Mouse (Mus musculus) T-helper 1 cell (primary cell): ENCODE results near the gene Rrp9.

Experiments
- in situ Hi-C: fragments of 300-600 bp; cut with MboI, MseI; formaldehyde crosslinking; loops from one replicate; pipeline ENCODE4 v1.15.1; 2025; ENCODE audit warnings: high pct_unique_total_duplicates

Rrp9 gene

DNA sequence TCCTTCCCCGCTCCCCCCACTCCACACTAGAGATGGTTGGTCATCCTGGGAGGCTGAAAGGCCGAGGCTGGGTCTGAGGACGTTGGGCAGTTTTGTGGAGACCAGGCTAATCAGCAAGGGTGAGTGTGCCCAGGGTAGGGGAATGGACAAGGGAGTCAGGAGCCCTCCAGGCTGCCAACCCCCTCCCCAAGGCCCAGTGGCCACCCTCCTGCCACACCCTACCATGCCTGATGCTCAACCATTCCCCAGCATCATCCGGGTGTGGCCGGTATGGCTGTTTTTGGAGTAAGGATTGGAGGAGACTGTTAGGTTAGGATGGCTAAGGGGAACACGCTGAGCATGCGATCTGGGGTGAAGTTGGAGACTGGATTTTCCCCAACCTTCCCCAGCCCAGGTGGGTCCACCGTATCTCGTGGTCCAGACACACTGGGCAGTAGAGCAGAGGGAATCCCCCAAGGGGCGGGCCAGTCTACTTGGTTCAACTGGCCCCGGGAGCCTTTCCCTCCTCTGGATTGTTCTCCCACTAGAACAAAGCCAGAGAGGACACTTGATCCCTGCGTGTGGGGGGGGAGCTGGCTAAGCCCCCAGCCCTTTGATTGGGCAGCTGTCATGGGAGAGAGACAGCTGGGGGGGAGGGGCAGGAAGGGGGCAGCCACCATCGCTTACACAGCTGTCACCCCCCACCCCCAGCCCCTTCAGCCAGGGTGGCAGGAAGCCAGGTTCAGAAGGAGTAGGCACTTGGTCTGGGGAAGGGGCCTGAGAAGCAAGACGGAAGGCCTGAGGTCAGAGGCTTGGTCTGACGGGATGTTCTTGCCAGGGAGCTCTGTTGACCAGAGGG lies 19.2 kb upstream of the Rrp9 start:
- in situ Hi-C loops: no loop called here

DNA sequence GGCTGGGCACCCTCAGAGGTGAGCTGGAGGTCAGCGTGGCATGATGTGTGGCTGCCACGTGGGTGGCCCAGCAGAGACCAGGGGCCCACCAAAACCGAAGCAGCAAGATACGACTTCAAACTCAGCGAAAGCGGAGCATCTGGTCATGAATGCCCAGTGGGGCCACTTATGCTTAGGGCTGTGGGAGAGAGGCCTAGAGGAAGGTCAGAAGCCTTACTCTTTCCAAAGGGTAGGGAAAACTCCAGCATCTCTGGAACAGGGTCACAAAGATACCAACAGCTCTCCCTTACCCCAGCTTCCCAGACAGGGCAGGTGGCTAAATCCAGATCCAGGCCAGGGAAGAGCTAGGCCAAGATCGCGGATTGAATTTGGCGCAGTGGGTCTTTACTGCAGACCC lies 18.6 kb upstream of the Rrp9 start:
- in situ Hi-C loops: no loop called here

DNA sequence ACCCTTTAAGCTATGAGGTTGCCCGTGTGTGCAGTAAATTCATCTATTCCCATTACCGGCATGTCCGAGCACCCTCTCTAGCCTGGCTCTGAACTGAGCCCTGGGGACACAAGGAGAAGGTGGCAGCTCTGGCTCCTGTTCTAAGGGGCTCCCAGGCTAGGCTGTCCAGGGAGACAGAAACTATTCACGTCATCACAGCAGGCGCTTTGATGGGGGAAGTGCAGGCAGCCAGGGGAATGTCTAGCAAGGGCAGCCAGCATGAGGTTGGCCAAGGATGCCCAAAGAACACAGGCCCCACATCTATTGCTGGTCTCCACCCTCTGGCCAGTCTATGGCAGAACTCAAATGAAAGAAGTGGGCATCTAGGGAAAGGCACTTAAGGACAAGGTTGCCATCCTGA lies 17.8 kb upstream of the Rrp9 start:
- in situ Hi-C loops: no loop called here

DNA sequence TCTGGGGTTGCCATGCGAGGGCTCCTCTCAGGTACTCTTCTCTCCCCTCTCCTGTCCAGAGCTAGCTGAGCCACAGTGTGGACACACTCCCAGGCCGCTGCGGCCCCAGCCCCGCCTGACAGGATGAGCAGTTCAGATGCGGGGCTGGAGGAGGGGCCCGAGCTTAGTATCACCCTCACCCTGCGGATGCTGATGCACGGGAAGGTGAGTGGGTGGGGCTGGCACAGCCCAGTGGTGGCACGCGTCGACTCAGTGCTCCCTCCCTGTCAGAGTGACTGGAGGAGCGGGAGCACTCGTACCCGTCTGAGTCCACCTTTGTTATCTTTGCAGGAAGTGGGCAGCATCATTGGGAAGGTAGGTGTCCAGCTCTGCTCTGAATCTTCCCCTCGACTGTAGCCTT lies 15.8 kb upstream of the Rrp9 start:
- in situ Hi-C loops: no loop called here

DNA sequence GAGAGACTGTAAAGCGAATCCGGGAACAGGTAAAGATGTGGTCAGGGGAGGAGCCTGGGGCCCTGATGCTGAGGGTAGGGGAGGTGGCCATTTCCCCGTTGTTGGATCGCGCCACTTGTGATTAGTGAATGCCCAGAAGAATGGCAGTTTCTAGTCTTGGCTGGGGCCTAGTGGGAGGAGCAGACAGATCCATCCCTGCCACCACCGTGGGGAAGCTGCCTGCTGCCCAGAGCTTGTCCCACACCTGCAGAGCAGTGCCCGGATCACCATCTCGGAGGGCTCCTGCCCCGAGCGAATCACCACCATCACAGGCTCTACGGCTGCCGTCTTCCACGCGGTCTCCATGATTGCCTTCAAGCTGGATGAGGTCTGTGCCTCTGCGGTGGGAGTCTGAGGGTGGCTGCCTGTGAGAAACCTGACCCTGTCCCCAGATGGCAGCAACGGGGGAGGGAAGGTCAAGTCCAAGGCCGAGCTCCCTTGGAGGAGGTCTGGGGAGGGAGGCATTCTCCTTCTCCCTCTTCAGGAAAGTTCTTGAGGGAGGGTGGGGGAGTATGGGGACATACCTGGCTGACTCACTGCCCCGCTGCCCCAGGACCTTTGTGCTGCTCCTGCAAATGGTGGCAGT lies 15.2 kb upstream of the Rrp9 start:
- in situ Hi-C loops: no loop called here

DNA sequence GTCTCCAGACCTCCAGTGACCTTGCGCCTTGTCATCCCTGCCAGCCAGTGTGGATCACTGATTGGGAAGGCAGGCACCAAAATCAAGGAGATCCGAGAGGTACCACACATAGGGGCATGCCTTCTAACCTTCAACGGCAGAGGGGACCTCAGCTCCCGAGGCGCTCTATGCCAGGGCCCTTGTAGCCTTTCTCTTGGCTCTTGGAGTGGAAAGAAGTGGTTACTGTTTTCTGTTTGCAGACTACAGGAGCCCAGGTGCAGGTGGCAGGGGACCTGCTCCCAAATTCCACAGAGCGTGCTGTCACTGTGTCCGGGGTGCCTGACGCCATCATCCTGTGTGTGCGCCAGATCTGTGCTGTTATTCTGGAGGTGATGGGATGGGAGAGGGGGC lies 14.7 kb upstream of the Rrp9 start:
- in situ Hi-C loops: no loop called here

DNA sequence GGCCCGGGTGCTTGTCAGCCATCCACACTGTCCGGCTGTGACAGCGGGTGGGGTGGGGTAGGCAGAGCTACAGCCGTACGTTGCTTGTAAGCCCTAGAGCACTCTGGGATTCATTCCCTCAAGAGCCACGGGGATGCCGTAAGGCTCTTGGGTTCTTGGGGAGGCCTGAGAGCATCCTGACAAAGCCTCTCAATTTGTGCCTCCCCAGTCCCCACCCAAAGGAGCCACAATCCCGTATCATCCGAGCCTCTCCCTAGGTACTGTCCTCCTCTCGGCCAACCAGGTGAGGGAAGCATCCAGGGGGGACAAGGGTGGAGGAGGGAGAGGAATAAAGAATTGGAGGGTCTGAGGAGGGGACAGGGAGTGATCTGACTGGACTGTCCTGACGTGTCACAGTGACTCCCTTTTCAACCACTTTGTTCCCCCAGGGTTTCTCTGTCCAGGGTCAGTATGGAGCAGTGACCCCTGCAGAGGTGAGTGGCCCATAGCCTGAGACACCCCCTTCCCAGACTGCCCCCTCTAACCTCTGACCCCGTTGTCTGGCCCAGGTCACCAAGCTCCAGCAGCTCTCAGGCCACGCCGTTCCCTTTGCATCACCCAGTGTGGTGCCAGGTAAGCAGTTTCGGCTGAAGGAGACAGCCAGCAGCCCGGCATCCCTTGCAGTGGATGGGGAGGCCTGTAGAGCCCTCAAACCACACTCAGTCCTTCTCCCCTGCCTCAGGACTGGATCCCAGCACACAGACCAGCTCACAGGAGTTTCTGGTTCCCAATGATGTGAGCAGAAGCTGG lies 13.9 kb upstream of the Rrp9 start:
- in situ Hi-C loops: no loop called here

DNA sequence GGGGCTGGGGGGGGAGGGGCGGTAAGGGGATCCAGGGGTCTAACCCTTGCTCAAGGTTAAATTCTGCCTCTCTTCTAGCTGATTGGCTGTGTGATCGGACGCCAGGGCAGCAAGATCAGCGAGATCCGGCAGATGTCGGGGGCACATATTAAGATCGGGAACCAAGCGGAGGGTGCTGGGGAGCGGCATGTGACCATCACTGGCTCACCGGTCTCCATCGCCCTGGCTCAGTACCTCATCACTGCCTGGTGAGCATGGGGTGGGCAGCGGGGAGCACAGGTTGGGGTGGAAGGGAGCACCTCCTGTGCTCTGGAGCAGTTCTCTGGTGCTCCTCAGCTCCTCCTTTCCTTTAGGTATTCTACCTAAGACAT lies 13.3 kb upstream of the Rrp9 start:
- in situ Hi-C loops: no loop called here

DNA sequence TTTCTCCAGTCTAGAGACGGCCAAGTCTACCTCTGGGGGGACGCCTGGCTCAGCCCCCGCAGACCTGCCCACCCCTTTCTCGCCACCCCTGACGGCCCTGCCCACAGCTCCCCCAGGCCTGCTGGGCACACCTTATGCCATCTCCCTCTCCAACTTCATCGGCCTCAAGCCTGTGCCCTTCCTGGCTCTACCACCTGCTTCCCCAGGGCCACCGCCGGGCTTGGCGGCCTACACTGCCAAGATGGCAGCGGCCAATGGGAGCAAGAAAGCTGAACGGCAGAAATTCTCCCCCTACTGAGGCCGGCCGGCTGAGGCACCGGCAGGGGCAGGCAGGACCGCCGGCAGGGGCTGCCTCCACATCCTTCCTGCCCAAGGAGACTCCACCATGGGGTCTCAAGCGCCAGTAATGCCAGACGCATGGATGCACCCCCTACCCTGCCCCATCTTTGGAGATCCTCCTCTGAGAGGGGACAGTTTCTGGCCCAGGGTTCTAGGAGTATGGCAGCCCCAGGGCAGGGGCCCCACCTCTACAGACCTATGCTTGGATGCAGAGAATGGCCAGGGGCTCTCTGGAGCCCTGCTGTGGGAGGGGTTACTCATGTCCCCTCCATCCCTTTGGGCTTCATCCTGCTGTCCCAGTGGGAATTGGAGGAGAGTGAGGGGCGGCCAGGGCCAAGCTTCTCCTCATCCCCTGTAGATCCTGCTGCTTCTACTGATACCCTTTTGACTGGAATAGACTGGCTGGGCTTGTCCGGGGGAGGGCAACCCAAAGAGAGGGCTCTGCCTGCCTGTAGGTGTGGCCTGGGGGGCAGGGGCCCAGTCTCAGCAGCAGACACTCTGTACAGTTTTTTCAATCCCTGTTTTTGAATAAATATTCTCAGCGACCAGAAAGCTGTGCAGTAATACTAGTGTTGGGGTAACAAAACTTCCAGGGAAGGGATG lies 12.4 kb upstream of the Rrp9 start:
- in situ Hi-C loops: no loop called here

DNA sequence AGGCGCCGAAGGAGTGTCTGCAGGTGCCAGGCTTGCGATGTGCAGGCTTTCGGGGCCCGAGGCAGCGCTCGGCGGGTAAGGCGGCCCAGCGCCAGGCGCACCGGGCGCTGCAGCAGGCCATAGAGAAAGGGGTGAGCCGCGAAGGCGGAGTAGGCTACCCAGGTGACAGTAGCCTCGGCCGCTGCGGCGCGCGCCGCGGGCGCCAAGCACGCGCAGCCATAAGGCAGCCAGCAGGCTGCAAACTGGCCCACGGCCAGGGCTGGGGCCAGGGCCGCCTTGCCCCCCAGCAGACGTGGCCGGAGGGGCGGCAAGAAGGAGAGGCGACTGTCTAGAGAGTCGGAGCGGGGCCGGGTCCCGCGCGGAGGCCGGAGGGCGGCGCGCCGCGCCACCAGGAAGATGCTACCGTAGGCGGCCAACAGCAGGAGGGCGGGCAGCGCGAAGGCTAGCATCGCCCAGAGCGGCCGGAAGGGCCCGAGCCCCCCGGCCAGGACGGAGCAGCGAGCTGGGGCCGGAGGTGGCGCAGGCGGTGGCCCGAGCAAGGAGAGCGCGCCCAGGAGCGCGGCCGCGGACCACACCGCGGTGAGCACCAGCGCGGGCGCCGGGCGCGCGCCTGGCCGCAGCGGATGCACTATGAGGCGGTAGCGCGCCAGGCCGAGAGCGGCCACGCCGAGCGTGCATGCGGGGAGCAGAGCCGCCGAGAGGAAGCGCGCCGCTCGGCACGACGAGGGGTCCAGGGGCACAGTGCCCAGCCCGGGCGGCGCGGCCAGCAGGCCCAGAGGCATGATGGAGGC lies 10.8 kb upstream of the Rrp9 start:
- in situ Hi-C loops: no loop called here

DNA sequence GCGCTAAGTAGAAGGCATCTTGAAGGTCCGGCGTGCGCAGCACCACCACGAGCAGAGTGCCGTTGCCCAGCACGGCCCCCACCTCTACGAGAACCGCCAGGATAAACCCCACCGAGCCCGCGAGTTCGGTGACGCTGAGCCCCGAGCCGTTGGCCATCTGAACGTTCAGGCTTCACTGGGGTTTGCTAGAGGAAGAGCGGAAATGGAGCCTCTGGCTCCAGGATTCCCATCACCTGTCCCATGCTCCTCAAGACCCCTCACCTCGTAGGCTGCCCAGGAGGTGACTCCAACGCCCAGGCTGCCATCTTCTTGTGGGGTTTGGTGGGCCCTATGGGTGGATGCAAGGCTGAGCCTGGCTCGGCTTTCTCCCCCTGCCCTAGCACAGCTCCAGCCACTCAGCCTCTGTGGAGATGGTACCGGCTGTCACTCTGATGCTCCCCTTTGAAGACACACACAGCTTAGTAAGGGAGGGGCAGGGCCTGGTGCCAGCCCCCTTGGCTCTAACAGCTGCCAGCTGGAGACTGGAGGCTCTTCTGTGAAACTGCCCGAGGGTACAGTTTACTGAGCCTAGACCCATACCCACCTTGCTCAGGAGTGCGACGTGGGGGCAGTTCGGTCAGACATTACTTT lies 10.1 kb upstream of the Rrp9 start, which contains the start of gene Gpr62:
Gpr62 (minus strand) TSS at position 368 of the 630 bp plus-strand sequence.
- in situ Hi-C loops: no loop called here

DNA sequence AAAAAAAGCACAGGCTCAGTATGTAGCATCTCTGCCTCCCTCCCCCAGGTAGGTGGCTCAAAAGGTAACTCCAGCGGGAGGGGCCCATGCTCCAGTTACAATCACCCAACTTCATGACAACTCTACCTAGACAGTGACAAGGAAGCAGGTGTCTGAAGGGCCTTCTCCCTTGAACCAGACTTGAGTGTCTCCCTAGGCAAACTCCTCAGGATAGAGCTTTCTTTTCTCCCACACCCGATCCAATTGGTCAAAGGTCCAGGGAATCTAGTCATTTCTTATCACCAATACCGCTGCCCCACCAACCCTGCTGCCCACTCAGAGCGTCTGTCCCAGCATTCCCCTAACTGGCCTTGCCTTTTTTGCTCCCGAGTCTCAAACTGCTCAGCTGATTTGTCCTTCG lies 9.0 kb upstream of the Rrp9 start:
- in situ Hi-C loops: no loop called here

DNA sequence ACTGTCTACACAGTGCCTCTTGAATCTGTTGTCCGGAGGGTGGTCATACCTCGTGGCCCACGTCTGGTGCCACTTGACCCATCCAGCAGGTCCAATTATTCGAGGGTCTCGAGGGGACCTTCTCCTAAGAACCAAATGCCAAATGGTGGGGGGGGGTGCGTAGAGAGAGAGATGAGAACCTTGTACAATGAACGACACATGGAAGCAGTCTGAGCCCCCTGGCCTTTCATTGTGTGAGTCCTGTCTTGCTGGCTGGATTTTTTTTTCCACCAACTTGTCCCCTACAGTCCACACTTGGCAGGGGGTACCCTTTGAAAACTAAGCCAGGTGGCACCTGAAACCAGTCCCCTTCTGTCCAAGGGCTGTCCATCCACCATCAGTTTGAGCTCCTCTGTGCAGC lies 8.0 kb upstream of the Rrp9 start:
- in situ Hi-C loops: no loop called here

DNA sequence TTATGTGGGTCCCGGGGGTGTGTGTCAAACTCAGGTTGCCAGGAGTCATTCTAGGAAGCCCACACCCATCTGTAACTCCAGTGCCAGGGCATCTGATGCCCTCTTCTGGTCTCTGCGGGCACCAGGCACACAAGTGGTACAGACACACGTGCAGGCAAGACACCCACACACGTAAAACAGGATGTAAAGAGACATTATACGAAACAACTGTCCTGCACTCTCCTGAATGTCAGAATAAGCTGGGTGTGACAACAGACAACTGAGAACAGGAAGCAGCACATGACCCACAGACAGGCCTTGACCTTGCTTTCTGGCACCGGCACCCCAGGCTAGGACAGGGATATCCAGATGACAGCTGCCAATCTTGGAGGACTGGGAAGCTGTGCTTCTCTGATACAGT lies 6.4 kb upstream of the Rrp9 start:
- in situ Hi-C loops: no loop called here

DNA sequence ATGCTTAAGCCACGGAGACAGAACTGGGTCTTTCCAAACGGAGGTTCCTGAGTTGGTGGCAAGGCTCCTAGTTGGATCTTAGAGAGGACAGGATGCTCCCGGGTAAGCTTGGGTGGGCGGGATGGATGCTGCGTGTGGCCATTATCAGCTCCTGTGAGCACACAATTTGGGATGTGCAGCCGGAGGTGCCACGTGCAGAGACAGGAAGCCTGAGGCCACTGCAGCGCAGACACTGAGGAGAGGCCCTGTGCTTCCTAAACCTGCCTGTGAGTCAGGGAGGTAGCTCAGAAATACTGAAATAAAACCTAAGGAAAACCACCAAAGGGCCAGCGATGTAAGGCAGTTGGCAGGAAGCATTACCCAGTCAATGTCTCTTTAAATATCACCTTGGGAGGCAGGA lies 6.0 kb upstream of the Rrp9 start:
- in situ Hi-C loops: no loop called here

DNA sequence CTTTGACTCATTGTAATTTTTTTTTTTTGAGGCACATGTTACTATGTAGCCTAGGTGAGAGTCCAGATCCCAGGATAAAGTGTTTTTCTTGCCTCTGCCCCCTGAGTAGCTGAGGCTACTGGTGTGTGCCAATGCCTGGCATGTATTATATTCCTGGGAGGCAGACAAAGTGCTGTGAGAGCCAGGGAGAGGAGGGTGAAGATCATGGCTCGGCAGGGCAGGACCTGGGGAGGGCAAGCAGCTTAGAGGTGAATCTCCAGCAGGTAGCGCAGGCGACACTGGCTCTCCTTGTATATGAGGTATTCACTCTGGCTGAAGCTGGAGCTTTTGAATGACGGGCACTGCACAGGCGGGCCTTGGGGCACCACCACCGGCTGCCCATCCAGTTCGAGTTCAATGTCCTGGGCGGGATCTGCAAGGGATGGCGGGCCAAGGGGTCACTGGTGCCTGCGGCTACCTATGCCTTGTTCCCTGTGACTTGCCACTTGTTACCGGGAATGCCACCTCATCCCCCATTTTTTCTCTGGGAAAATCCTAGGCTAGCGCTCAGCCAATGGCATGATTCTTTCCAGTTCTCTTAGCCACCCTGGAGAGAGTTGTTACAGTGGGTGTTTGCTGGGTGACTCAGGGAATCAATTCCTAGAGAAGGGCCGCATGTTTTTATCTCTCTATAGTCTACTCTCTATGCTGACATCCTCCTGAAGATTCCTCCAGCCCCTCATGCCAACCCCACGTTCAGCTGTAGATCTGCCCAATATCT lies 4.6 kb upstream of the Rrp9 start:
- in situ Hi-C loops: no loop called here

DNA sequence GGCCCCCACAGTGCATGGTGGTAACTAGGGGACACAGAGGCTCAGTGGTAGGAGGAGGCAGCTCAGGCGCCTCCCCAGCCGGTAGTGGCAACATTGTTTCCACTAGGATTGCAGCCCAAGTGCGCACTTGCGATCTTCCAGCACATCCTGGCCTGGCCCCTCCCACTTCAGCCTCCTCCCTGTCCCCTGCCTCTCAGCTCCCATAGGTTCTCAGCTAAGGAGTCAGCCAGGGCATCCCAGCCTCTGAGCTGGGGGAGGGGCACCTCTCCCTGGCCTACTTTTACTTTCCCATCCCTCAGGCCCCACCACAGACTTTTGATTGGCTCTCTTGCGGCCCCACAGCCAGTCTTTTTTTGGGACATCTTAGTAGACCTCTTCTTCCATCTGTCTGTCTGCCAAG lies 3.9 kb upstream of the Rrp9 start:
- in situ Hi-C loops: no loop called here

DNA sequence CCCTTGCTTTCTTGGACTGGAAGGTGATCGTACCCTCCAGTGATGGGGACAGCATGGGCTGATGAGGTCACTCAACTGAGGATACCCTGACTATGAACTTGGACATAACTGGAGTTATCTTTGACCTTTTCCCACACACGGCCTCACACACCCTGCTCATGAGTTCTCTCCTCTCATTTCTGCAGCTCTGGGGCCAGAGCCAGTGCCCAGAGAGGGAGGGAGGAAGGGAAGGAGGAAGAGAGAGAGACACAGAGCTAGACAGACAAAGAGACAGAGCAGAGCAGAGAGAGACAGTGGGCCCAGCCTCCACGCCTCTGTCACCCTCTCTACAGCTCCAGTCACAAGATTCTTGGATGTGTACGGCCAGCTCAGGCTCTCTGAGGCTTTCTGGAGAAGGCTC lies 3.4 kb upstream of the Rrp9 start:
- in situ Hi-C loops: no loop called here

DNA sequence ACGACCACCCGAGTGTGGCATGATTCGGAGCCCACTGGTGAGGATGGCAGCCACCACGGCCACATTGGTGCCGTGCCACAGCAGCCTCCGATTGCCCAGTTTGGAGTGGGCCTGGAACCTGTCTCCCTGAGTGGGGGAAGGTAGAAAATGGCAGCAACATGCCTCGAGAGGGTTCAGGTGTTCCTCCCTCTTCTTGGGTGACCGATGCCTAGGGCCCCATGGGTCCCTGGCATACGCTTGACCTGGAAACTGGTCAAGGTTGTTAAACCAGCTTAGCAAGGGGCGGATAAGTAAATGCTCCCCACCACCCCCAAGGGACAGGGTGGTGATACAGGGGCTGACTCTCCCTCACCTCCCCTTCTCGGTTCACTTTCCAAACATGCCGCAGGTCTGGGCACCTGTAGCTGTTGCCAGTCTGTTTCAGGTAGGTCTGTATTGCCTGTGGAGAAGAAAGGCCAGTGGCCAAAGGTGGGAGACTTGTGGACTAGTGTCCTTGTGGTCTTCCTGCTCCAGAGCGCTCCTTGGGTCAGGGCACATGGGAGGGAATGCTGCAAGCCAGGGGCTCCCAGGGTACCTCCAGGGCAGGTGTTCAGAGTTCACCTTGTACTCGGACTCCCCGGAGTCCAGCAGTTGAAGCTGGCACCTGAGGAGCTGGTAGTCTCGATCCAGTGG lies 2.5 kb upstream of the Rrp9 start:
- in situ Hi-C loops: no loop called here
